Mouse (Mus musculus) liver, embryonic 14.5 days (tissue): ENCODE measurements at regions not wholly inside any gene's neighbourhood (a gene's known extent, or its start where the extent isn't known, plus 50 kb on each side); places are given as distances from the start of the nearest gene placed in this dataset.

Experiments
- ATAC-seq: fragments of 200-750 bp; cut with Nextera tagmentation; 2 replicates; pipeline ENCODE4 v1.8.0; 2017; ENCODE audit warnings: moderate number of reproducible peaks, mild to moderate bottlenecking, moderate library complexity; ENCODE audit not compliant: insufficient read depth
- DNase-seq, 3 experiments: peaks; one replicate each; pipeline ENCODE4 v3.0.0-alpha.2; 2012 to 2013; ENCODE audit warnings: low read depth in 3 of 3, low spot score in 3 of 3
- H3K27ac ChIP-seq: fragments of 300-500 bp; sonication (generic); 2 replicates; pipeline ENCODE4 v1.5.1; 2014; ENCODE audit warnings: moderate library complexity, mild to moderate bottlenecking, control low read depth, inconsistent platforms
- H3K27me3 ChIP-seq: fragments of 300-500 bp; sonication (generic); 2 replicates; pipeline ENCODE4 v1.6.1; 2014; ENCODE audit warnings: mild to moderate bottlenecking, low read length, moderate library complexity; ENCODE audit not compliant: control insufficient read depth, insufficient read depth
- H3K36me3 ChIP-seq: fragments of 300-500 bp; sonication (generic); replicated peaks from 2 replicates; pipeline ENCODE4 v1.6.1; 2014; ENCODE audit warnings: low read depth; ENCODE audit not compliant: control insufficient read depth, insufficient read depth
- H3K4me1 ChIP-seq, 2 experiments: fragments of 200-500 bp in 1 of 2; fragments of 300-500 bp in 1 of 2; sonication (generic) in 1 of 2; replicated peaks; 2 replicates each; pipeline ENCODE4 v1.6.1; 2012 to 2014; ENCODE audit warnings: antibody characterized with exemption in 1 of 2, inconsistent platforms in 1 of 2, low read length in 1 of 2; ENCODE audit not compliant: control insufficient read depth in 2 of 2, insufficient read depth in 2 of 2
- H3K4me2 ChIP-seq: fragments of 300-500 bp; sonication (generic); 2 replicates; pipeline ENCODE4 v1.6.1; 2014; ENCODE audit warnings: low read depth, mild to moderate bottlenecking, control low read depth, moderate library complexity
- H3K4me3 ChIP-seq, 2 experiments: fragments of 200-500 bp in 1 of 2; fragments of 300-500 bp in 1 of 2; sonication (generic) in 1 of 2; 2 replicates each; pipeline ENCODE4 v1.5.1; 2012 to 2014; ENCODE audit warnings: low read depth in 2 of 2, low read length in 2 of 2, mild to moderate bottlenecking in 2 of 2, control low read depth in 1 of 2, inconsistent platforms in 1 of 2, moderate library complexity in 1 of 2; ENCODE audit not compliant: insufficient read depth in 1 of 2
- H3K9ac ChIP-seq: fragments of 300-500 bp; sonication (generic); replicated peaks from 2 replicates; pipeline ENCODE4 v1.6.1; 2014; ENCODE audit warnings: mild to moderate bottlenecking, control low read depth, moderate library complexity
- H3K9me3 ChIP-seq: fragments of 300-500 bp; sonication (generic); 2 replicates; pipeline ENCODE4 v1.6.1; 2016; ENCODE audit warnings: low read length, mixed read lengths; ENCODE audit not compliant: control insufficient read depth
- CTCF ChIP-seq: IDR thresholded peaks from 2 replicates; pipeline ENCODE4 v1.5.1; 2016; ENCODE audit warnings: antibody characterized with exemption, low read depth, control low read depth
- EP300 ChIP-seq: IDR thresholded peaks from 2 replicates; pipeline ENCODE4 v1.6.1; 2016; ENCODE audit warnings: antibody characterized with exemption, low read depth
- WGBS: fragments of 180-500 bp; shearing (Covaris S2); extraction: QIAGEN DNeasy Blood & Tissue Kit; methylation state at CpG from one replicate; pipeline ENCODE4 v1.1.7; 2014; ENCODE audit not compliant: insufficient replicate concordance; 5-methylcytosine and 5-hydroxymethylcytosine counted together

DNA sequence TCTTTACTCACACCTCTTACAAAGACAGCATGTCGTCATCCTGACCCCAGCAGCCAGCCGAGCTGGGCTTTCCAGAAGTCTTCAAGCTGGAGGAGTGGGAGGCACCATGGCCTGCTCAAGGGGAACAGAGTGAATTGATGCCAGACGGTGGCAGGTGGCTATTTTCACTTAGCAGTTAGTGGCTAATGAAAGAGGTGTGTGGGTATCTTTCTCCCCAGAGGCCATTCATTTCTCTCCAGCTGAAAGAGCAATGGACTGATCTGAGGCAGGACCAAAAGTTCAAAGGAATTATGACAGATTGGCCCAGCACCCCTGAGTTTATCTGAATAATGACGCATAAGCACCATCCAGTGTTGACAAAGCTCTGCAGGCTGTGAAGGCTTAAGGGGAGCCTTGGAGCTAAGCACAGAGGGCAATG, 841.0 kb upstream of the Car8 start:
- ATAC-seq (no peak), DNase-seq (no peak)
- no peaks in the 10 kb centered on the region for H3K27me3 ChIP-seq
- H3K9ac ChIP-seq = no peak overlapping the region
- peaks cover 0 to 6% of the 10 kb centered on the region in 2 experiments; a peak in 2 of 4 replicates for H3K4me1 ChIP-seq
- H3K9me3 ChIP-seq = no peaks in the 10 kb centered on the region
- TF ChIP-seq EP300 (no peak), CTCF (no peak)
- no peak overlapping the region for H3K27ac ChIP-seq
- H3K36me3 ChIP-seq = no peaks in the 10 kb centered on the region
- no peak overlapping the region for H3K4me2 ChIP-seq
- 44% methylated on average over 4 of the region's 4 CpGs for WGBS
- no peak overlapping the region for H3K4me3 ChIP-seq

DNA sequence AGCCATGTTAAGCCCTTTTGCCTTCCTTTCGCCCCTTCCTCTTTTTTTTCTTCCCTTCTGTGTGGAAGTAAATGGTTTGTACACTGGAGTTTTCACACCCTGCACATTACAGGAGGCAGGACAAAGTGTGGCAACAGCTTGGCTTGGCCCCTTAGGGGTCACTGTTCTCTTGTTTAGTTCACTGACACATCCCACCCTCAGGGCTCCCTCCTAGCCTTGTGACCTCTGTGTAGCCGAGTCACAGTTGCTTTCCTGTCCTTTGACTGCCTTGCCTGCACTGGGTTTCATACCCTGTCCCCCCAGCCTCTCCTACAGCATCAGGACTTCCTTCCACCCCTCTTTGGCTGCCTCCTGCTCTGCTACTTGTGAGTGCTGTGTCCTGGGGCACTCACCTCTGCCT, 835.6 kb upstream of the Car8 start:
- H3K4me2 ChIP-seq = no peak overlapping the region
- H3K9me3 ChIP-seq = no peaks in the 10 kb centered on the region
- TF ChIP-seq EP300 = no peak
- H3K36me3 ChIP-seq = no peaks in the 10 kb centered on the region
- no peaks in the 10 kb centered on the region for H3K27me3 ChIP-seq
- DNase-seq (no peak), ATAC-seq (no peak)
- H3K4me3 ChIP-seq = no peak overlapping the region
- H3K9ac ChIP-seq = no peak overlapping the region
- 23% methylated on average over 2 of the region's 2 CpGs for WGBS
- H3K4me1 ChIP-seq = no peaks in the 10 kb centered on the region
- H3K27ac ChIP-seq = no peak overlapping the region

DNA sequence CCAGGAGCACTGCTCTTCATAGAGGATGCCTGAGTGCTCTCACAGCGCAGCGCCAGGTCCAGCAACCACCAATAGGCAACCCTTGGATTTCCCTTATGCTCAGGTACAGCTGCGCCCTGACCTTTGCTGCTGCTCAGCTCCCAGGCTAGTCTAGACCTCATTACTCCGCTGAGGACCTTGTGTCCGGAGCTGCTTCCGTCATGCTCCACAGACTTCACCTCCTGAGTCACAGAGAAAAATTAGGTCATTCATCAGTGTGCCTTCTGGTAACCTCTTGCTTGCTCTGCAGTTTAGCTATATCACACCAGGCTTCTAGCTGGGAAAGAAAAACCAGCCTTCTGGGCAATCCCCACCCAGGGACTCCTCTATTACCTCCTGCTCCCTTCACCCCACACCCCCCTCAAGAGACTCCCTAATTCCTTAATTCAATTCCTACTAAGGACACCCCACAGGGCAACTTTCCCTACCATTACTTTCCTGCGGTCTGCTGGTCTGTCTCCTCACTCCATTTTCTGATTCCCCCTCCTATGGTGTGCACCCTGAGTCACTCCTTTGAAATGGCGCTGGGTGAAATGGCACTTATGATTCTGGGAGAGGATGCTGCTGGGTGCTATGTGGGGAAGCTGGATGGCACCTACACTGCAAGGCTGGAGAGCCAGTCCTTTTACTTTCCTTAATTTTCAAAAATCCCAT, 835.0 kb upstream of the Car8 start:
- H3K9me3 ChIP-seq = no peaks in the 10 kb centered on the region
- H3K4me1 ChIP-seq = no peaks in the 10 kb centered on the region
- H3K4me3 ChIP-seq = no peak overlapping the region
- DNase-seq = no peak
- ATAC-seq = no peak
- H3K4me2 ChIP-seq = no peak overlapping the region
- no peaks in the 10 kb centered on the region for H3K36me3 ChIP-seq
- H3K27ac ChIP-seq = no peak overlapping the region
- TF ChIP-seq CTCF (no peak), EP300 (no peak)
- no peaks in the 10 kb centered on the region for H3K27me3 ChIP-seq
- 63% methylated on average over 8 of the region's 8 CpGs for WGBS
- H3K9ac ChIP-seq = no peak overlapping the region

- DNase-seq = no peak
- no peaks in the 10 kb centered on the region for H3K4me1 ChIP-seq
- ATAC-seq = no peak
- no peaks in the 10 kb centered on the region for H3K9me3 ChIP-seq
- no peak overlapping the region for H3K4me2 ChIP-seq
- no peaks in the 10 kb centered on the region for H3K27me3 ChIP-seq
- no peak overlapping the region for H3K27ac ChIP-seq
- no peak overlapping the region for H3K9ac ChIP-seq
- WGBS = 55% methylated on average over 5 of the region's 5 CpGs
- no peak overlapping the region for H3K4me3 ChIP-seq
- no peak for TF ChIP-seq CTCF
- no peak for TF ChIP-seq EP300
- no peaks in the 10 kb centered on the region for H3K36me3 ChIP-seq
Measured at GRCm38 (mm10) chr4:9072321-9072720, 833.5 kb upstream of the Car8 start.

DNA sequence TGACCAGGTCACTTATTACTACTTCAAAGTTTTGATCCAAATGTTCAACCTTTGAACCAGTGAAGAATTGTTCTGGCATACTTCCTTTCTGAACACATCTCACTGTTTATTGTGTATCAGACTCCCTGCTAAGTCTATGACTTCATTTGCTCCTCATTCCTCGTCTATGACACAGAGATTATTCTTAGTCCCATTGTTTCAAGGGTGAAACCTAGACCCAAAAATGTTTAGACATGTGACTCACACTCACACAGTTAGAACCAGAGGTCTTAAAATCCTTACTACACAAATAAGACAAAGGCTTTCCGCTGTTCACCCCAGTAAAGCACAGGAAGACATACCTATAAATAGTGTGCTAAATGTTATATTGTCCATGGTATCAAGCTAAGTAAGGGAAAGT, 829.0 kb upstream of the Car8 start:
- ATAC-seq (no peak), DNase-seq (no peak)
- Histone ChIP-seq H3K4me3 (no peak overlapping the region), H3K9ac (no peak overlapping the region), H3K36me3 (no peaks in the 10 kb centered on the region), H3K27ac (no peak overlapping the region), H3K4me2 (no peak overlapping the region), H3K9me3 (no peaks in the 10 kb centered on the region), H3K27me3 (no peaks in the 10 kb centered on the region), H3K4me1 (no peaks in the 10 kb centered on the region)
- WGBS = 36% methylated on average over 2 of the region's 2 CpGs
- TF ChIP-seq EP300 (no peak), CTCF (no peak)
